Mouse (Mus musculus): ENCODE measurements around the gene C1ql3. TPM values are rescaled to one million over a fixed set of nuclear protein-coding genes. Genes with fewer than 3 reads are reported as not detected.

The C1ql3 gene
- total RNA-seq, 1 experiment, result 0.36 TPM

- no peak overlapping the region for H3K4me3 ChIP-seq (ENCODE audit: insufficient read depth in 1 of 2, low read depth in 1 of 2, low read length in 2 of 2, poor library complexity in 1 of 2, severe bottlenecking in 1 of 2)
- H3K27ac ChIP-seq (ENCODE audit: insufficient read depth, low read depth, low read length, poor library complexity, severe bottlenecking), result no peak overlapping the region
- H3K4me1 ChIP-seq (ENCODE audit: control insufficient read depth in 2 of 2, insufficient read depth in 2 of 2, low read length in 2 of 2, poor library complexity in 1 of 2), result no peaks in the 10 kb centered on the region
- no peak for TF ChIP-seq ZC3H11A (IDR thresholded peaks at IDR 0.05; ENCODE audit: borderline replicate concordance, low read depth, low read length)
- TF ChIP-seq HCFC1 (IDR thresholded peaks at IDR 0.05; ENCODE audit: borderline replicate concordance, insufficient read depth, low read length), result no peak
- no peak for TF ChIP-seq CHD2 (IDR thresholded peaks at IDR 0.05; ENCODE audit: low read depth, low read length)
- no peak for TF ChIP-seq ZNF384 (IDR thresholded peaks at IDR 0.05; ENCODE audit: low read depth, low read length)
- no peaks in the 10 kb centered on the region for H3K36me3 ChIP-seq (ENCODE audit: control insufficient read depth, insufficient read depth, low read length, poor library complexity, severe bottlenecking)
- no peak overlapping the region for H3K9ac ChIP-seq (ENCODE audit: insufficient read depth, low read depth, low read length, poor library complexity, severe bottlenecking)
- in situ Hi-C loops (cut with MboI; ENCODE audit: low sequenced_read_pairs in 2 of 2, unreplicated experiment in 2 of 2), result no loop called here
- H3K9me3 ChIP-seq (ENCODE audit: control insufficient read depth, insufficient read depth, low read depth, low read length), result no peaks in the 10 kb centered on the region
- no peak for DNase-seq (ENCODE audit: low read depth, low spot score)
Measured at GRCm38 (mm10) chr2:13000026-13000425, 11.6 kb downstream of the C1ql3 start.

DNA sequence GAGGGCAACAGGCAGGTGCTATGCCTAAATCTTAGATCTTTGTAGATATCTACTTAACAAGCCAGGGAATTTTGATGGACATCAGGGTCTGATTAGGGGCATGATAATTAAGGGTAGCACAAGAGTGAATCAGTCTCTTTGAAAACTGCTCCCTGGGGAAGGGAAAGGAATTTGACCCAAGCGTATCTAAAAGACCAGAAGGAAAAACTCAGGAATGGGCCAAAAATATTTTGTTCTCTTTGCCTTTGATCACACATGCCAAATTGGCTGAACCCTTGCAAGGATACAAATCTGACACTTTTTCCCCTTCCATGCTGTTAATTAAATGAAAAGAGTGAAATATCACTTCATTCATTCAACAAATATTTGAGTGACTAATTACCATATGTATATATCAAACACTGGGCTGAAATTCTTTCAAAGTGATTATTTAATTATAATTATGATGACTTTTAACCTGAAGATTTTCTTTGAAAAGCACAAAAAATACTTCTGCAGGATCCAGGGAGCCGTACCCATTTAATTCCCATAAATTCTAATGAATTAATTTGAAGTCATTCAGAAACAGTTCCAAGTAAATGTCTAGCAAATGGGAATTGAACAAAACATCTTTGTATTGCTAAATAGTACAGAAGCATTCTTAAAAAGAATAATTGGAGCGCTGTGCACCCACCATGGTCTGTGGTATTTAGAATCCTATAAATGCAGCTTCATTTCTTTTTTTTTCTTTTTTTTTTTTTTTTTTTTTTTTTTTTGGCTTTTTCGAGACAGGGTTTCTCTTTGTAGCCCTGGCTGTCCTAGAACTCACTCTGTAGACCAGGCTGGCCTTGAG, 26.5 kb downstream of the C1ql3 start:
- Histone ChIP-seq H3K36me3 (ENCODE audit: control insufficient read depth, insufficient read depth, low read length, poor library complexity, severe bottlenecking) (no peaks in the 10 kb centered on the region), H3K9ac (ENCODE audit: insufficient read depth, low read depth, low read length, poor library complexity, severe bottlenecking) (no peak overlapping the region), H3K4me3 (ENCODE audit: insufficient read depth in 1 of 2, low read depth in 1 of 2, low read length in 2 of 2, poor library complexity in 1 of 2, severe bottlenecking in 1 of 2) (no peak overlapping the region), H3K9me3 (ENCODE audit: control insufficient read depth, insufficient read depth, low read depth, low read length) (no peaks in the 10 kb centered on the region), H3K4me1 (ENCODE audit: control insufficient read depth in 2 of 2, insufficient read depth in 2 of 2, low read length in 2 of 2, poor library complexity in 1 of 2) (no peaks in the 10 kb centered on the region), H3K27ac (ENCODE audit: insufficient read depth, low read depth, low read length, poor library complexity, severe bottlenecking) (no peak overlapping the region)
- in situ Hi-C loops (cut with MboI; ENCODE audit: low sequenced_read_pairs in 2 of 2, unreplicated experiment in 2 of 2), result no loop called here
- TF ChIP-seq CHD2 (IDR thresholded peaks at IDR 0.05; ENCODE audit: low read depth, low read length) (no peak), ZNF384 (IDR thresholded peaks at IDR 0.05; ENCODE audit: low read depth, low read length) (no peak)
- no peak for DNase-seq (ENCODE audit: low read depth, low spot score)

GRCm38 (mm10) chr2:12978771-12979170, 32.8 kb downstream of the C1ql3 start:
- Histone ChIP-seq H3K9me3 (ENCODE audit: control insufficient read depth, insufficient read depth, low read depth, low read length) (no peaks in the 10 kb centered on the region), H3K9ac (ENCODE audit: insufficient read depth, low read depth, low read length, poor library complexity, severe bottlenecking) (no peak overlapping the region), H3K4me3 (ENCODE audit: insufficient read depth in 1 of 2, low read depth in 1 of 2, low read length in 2 of 2, poor library complexity in 1 of 2, severe bottlenecking in 1 of 2) (no peak overlapping the region), H3K4me1 (ENCODE audit: control insufficient read depth in 2 of 2, insufficient read depth in 2 of 2, low read length in 2 of 2, poor library complexity in 1 of 2) (no peaks in the 10 kb centered on the region), H3K27ac (ENCODE audit: insufficient read depth, low read depth, low read length, poor library complexity, severe bottlenecking) (no peak overlapping the region), H3K36me3 (ENCODE audit: control insufficient read depth, insufficient read depth, low read length, poor library complexity, severe bottlenecking) (no peaks in the 10 kb centered on the region)
- TF ChIP-seq CHD2 (IDR thresholded peaks at IDR 0.05; ENCODE audit: low read depth, low read length) (no peak), MAFK (IDR thresholded peaks at IDR 0.05; ENCODE audit: insufficient read depth, low read depth, low read length) (no peak), HCFC1 (IDR thresholded peaks at IDR 0.05; ENCODE audit: borderline replicate concordance, insufficient read depth, low read length) (no peak), ZC3H11A (IDR thresholded peaks at IDR 0.05; ENCODE audit: borderline replicate concordance, low read depth, low read length) (no peak), ZNF384 (IDR thresholded peaks at IDR 0.05; ENCODE audit: low read depth, low read length) (no peak)
- no peak for DNase-seq (ENCODE audit: low read depth, low spot score)
- in situ Hi-C loops (cut with MboI; ENCODE audit: low sequenced_read_pairs in 2 of 2, unreplicated experiment in 2 of 2), result no loop called here

DNA sequence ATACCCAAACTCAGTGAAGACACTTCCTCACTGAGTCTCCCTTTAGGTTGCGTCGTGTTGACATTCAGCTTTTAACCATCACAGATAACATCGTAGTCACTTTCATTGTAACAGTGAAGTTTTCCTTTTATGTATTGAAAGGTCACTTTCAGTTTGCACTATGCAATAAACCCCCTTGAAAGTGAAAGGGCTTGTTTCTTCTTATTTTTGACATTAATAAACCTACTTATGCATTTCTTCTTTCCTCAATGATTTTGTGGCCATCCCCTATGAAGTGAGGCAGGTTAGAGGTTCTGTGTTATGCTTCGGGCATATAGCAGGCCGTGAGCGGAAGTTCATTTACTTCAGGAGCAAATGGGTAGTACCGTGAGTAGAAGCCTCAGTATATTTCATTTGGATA, 34.2 kb downstream of the C1ql3 start:
- H3K4me3 ChIP-seq (ENCODE audit: insufficient read depth in 1 of 2, low read depth in 1 of 2, low read length in 2 of 2, poor library complexity in 1 of 2, severe bottlenecking in 1 of 2), result no peak overlapping the region
- in situ Hi-C loops (cut with MboI; ENCODE audit: low sequenced_read_pairs in 2 of 2, unreplicated experiment in 2 of 2), result no loop called here
- H3K36me3 ChIP-seq (ENCODE audit: control insufficient read depth, insufficient read depth, low read length, poor library complexity, severe bottlenecking), result no peaks in the 10 kb centered on the region
- no peak overlapping the region for H3K27ac ChIP-seq (ENCODE audit: insufficient read depth, low read depth, low read length, poor library complexity, severe bottlenecking)
- DNase-seq (ENCODE audit: low read depth, low spot score), result no peak
- no peak overlapping the region for H3K9ac ChIP-seq (ENCODE audit: insufficient read depth, low read depth, low read length, poor library complexity, severe bottlenecking)
- no peaks in the 10 kb centered on the region for H3K9me3 ChIP-seq (ENCODE audit: control insufficient read depth, insufficient read depth, low read depth, low read length)
- TF ChIP-seq MAFK (IDR thresholded peaks at IDR 0.05; ENCODE audit: insufficient read depth, low read depth, low read length) (no peak), CHD2 (IDR thresholded peaks at IDR 0.05; ENCODE audit: low read depth, low read length) (no peak), ZNF384 (IDR thresholded peaks at IDR 0.05; ENCODE audit: low read depth, low read length) (no peak), ZC3H11A (IDR thresholded peaks at IDR 0.05; ENCODE audit: borderline replicate concordance, low read depth, low read length) (no peak), HCFC1 (IDR thresholded peaks at IDR 0.05; ENCODE audit: borderline replicate concordance, insufficient read depth, low read length) (no peak)
- no peaks in the 10 kb centered on the region for H3K4me1 ChIP-seq (ENCODE audit: control insufficient read depth in 2 of 2, insufficient read depth in 2 of 2, low read length in 2 of 2, poor library complexity in 1 of 2)

DNA sequence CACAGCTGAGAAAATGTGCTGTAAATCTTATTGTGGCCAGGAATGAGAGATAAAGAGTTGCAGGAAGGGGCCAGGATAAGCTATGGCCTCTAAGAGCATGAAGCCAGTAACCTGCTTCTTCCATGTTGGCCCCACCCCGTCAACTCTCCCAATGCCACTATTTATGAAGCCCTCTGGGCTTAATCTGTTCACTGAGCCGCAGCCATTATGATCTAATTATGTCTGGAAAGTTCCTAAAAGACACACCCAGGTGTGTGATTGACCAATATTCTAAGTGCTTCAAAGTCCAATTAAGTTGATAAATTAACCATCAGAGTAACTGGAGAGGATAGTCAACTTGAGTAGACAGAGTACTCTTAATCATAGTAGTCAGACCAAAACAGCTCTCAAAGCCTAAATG, 37.9 kb downstream of the C1ql3 start:
- no peak overlapping the region for H3K9ac ChIP-seq (ENCODE audit: insufficient read depth, low read depth, low read length, poor library complexity, severe bottlenecking)
- no peak for DNase-seq (ENCODE audit: low read depth, low spot score)
- no peaks in the 10 kb centered on the region for H3K36me3 ChIP-seq (ENCODE audit: control insufficient read depth, insufficient read depth, low read length, poor library complexity, severe bottlenecking)
- no peak overlapping the region for H3K27ac ChIP-seq (ENCODE audit: insufficient read depth, low read depth, low read length, poor library complexity, severe bottlenecking)
- in situ Hi-C loops (cut with MboI; ENCODE audit: low sequenced_read_pairs in 2 of 2, unreplicated experiment in 2 of 2), result no loop called here
- H3K9me3 ChIP-seq (ENCODE audit: control insufficient read depth, insufficient read depth, low read depth, low read length), result no peaks in the 10 kb centered on the region
- H3K4me3 ChIP-seq (ENCODE audit: insufficient read depth in 1 of 2, low read depth in 1 of 2, low read length in 2 of 2, poor library complexity in 1 of 2, severe bottlenecking in 1 of 2), result no peak overlapping the region
- TF ChIP-seq ZNF384 (IDR thresholded peaks at IDR 0.05; ENCODE audit: low read depth, low read length) (no peak), ZC3H11A (IDR thresholded peaks at IDR 0.05; ENCODE audit: borderline replicate concordance, low read depth, low read length) (no peak), CHD2 (IDR thresholded peaks at IDR 0.05; ENCODE audit: low read depth, low read length) (no peak), MAFK (IDR thresholded peaks at IDR 0.05; ENCODE audit: insufficient read depth, low read depth, low read length) (no peak), HCFC1 (IDR thresholded peaks at IDR 0.05; ENCODE audit: borderline replicate concordance, insufficient read depth, low read length) (no peak)
- H3K4me1 ChIP-seq (ENCODE audit: control insufficient read depth in 2 of 2, insufficient read depth in 2 of 2, low read length in 2 of 2, poor library complexity in 1 of 2), result no peaks in the 10 kb centered on the region

Measured in ES-E14 (cell line).